Mouse (Mus musculus) CH12.LX (cell line): ENCODE results near the gene Hnrnpa3. TPM values are rescaled to one million over a fixed set of nuclear protein-coding genes. Genes with fewer than 3 reads are reported as not detected.

Experiments used
- DNase-seq: peaks from one replicate; pipeline ENCODE4 v3.0.0-alpha.2; 2013; ENCODE audit errors: extremely low read depth
- H3K27ac ChIP-seq: 2 replicates; pipeline ENCODE4 v1.5.1; 2012; ENCODE audit warnings: low read depth, mild to moderate bottlenecking, control low read depth, moderate library complexity; ENCODE audit not compliant: insufficient read depth
- H3K27me3 ChIP-seq: replicated peaks from 2 replicates; pipeline ENCODE3; 2012; ENCODE audit warnings: inconsistent platforms
- H3K36me3 ChIP-seq, 2 experiments: replicated peaks in 1 of 2; 2 replicates each; pipeline versions ENCODE3 to v1.6.1; 2012; ENCODE audit warnings: inconsistent platforms in 1 of 2, low read length in 1 of 2, mild to moderate bottlenecking in 1 of 2, mixed read lengths in 1 of 2, moderate library complexity in 1 of 2; ENCODE audit not compliant: control insufficient read depth in 1 of 2, insufficient read depth in 1 of 2
- H3K4me1 ChIP-seq, 2 experiments: 2 replicates each; pipeline ENCODE4 v1.6.1; 2012; ENCODE audit warnings: inconsistent platforms in 1 of 2, moderate library complexity in 1 of 2; ENCODE audit not compliant: insufficient read depth in 2 of 2, control insufficient read depth in 1 of 2
- H3K4me2 ChIP-seq: 2 replicates; pipeline ENCODE4 v1.6.1; 2012; ENCODE audit warnings: low read depth, mild to moderate bottlenecking, control low read depth; ENCODE audit not compliant: poor library complexity, insufficient read depth, severe bottlenecking
- H3K4me3 ChIP-seq, 3 experiments: fragments of 150-350 bp in 1 of 3; sonication (generic) in 1 of 3; replicated peaks in 1 of 3; 2 replicates each; pipeline versions ENCODE3 to v1.5.1; 2011 to 2012; ENCODE audit warnings: low read depth in 2 of 3, low read length in 2 of 3, mild to moderate bottlenecking in 2 of 3, moderate library complexity in 2 of 3, control low read depth in 1 of 3, improper control_type of control experiment in 1 of 3, inconsistent platforms in 1 of 3, mixed read lengths in 1 of 3; ENCODE audit not compliant: poor library complexity in 1 of 3
- H3K79me2 ChIP-seq: replicated peaks from 2 replicates; pipeline ENCODE4 v1.6.1; 2012; ENCODE audit warnings: mild to moderate bottlenecking, moderate library complexity; ENCODE audit not compliant: control insufficient read depth, poor library complexity, insufficient read depth, severe bottlenecking; ENCODE audit errors: extremely low read depth
- H3K9ac ChIP-seq: 2 replicates; pipeline ENCODE4 v1.6.1; 2012; ENCODE audit warnings: low read depth, mild to moderate bottlenecking, control low read depth, moderate library complexity; ENCODE audit not compliant: insufficient read depth
- H3K9me3 ChIP-seq: replicated peaks from 2 replicates; pipeline ENCODE3; 2012; ENCODE audit warnings: low read length, inconsistent platforms, mixed read lengths
- BHLHE40 ChIP-seq: IDR thresholded peaks from 2 replicates; pipeline ENCODE4 v1.6.1; 2011; ENCODE audit warnings: mild to moderate bottlenecking, low read depth, low read length, improper control_type of control experiment
- CHD1 ChIP-seq: IDR thresholded peaks from 2 replicates; pipeline ENCODE4 v1.6.1; 2012; ENCODE audit warnings: low read depth, low read length, improper control_type of control experiment, inconsistent platforms
- CHD2 ChIP-seq: IDR thresholded peaks from 2 replicates; pipeline ENCODE4 v1.6.1; 2011; ENCODE audit warnings: low read length, improper control_type of control experiment
- ELF1 ChIP-seq: IDR thresholded peaks from 2 replicates; pipeline ENCODE4 v1.6.1; 2014; ENCODE audit warnings: low read depth, mild to moderate bottlenecking, inconsistent platforms, low read length, improper control_type of control experiment
- EP300 ChIP-seq: IDR thresholded peaks from 2 replicates; pipeline ENCODE4 v1.6.1; 2011; ENCODE audit warnings: low read length, improper control_type of control experiment
- ETS1 ChIP-seq: conservative IDR thresholded peaks from 2 replicates; pipeline ENCODE4 v1.6.1; 2012; ENCODE audit warnings: low read depth, mild to moderate bottlenecking, inconsistent platforms, low read length, improper control_type of control experiment, moderate library complexity
- HCFC1 ChIP-seq: IDR thresholded peaks from 2 replicates; pipeline ENCODE4 v1.6.1; 2012; ENCODE audit warnings: low read depth, mild to moderate bottlenecking, inconsistent platforms, low read length, improper control_type of control experiment
- IRF4 ChIP-seq: IDR thresholded peaks from 2 replicates; pipeline ENCODE4 v1.6.1; 2014; ENCODE audit warnings: low read depth, mild to moderate bottlenecking, inconsistent platforms, low read length, improper control_type of control experiment
- JUN ChIP-seq: IDR thresholded peaks from 2 replicates; pipeline ENCODE4 v1.6.1; 2011; ENCODE audit warnings: low read depth, mild to moderate bottlenecking, low read length, improper control_type of control experiment, moderate library complexity; ENCODE audit not compliant: insufficient read depth
- JUND ChIP-seq: conservative IDR thresholded peaks from 2 replicates; pipeline ENCODE4 v1.6.1; 2011; ENCODE audit warnings: low read depth, low read length, improper control_type of control experiment
- MAX ChIP-seq: IDR thresholded peaks from 2 replicates; pipeline ENCODE4 v1.6.1; 2011; ENCODE audit warnings: low read length, improper control_type of control experiment
- MYC ChIP-seq: IDR thresholded peaks from 2 replicates; pipeline ENCODE4 v1.6.1; 2011; ENCODE audit warnings: low read depth, mild to moderate bottlenecking, improper control_type of control experiment, low read length
- NELFE ChIP-seq: IDR thresholded peaks from 2 replicates; pipeline ENCODE4 v1.6.1; 2011; ENCODE audit warnings: low read depth, low read length, improper control_type of control experiment
- NRF1 ChIP-seq: IDR thresholded peaks from 2 replicates; pipeline ENCODE4 v1.6.1; 2014; ENCODE audit warnings: low read depth, mild to moderate bottlenecking, inconsistent platforms, low read length, improper control_type of control experiment, moderate library complexity
- POLR2A ChIP-seq: IDR thresholded peaks from 2 replicates; pipeline ENCODE4 v1.6.1; 2011; ENCODE audit warnings: low read depth, mild to moderate bottlenecking, improper control_type of control experiment, low read length
- RAD21 ChIP-seq: IDR thresholded peaks from 2 replicates; pipeline ENCODE4 v1.6.1; 2011; ENCODE audit warnings: low read depth, mild to moderate bottlenecking, low read length, improper control_type of control experiment, moderate library complexity
- SIN3A ChIP-seq: IDR thresholded peaks from 2 replicates; pipeline ENCODE4 v1.6.1; 2012; ENCODE audit warnings: low read length, improper control_type of control experiment, inconsistent platforms
- SMC3 ChIP-seq: IDR thresholded peaks from 2 replicates; pipeline ENCODE4 v1.6.1; 2011; ENCODE audit warnings: low read depth, low read length, improper control_type of control experiment
- TBP ChIP-seq: conservative IDR thresholded peaks from 2 replicates; pipeline ENCODE4 v1.6.1; 2011; ENCODE audit warnings: low read depth, low read length, improper control_type of control experiment
- UBTF ChIP-seq: IDR thresholded peaks from 2 replicates; pipeline ENCODE4 v1.6.1; 2012; ENCODE audit warnings: low read depth, mild to moderate bottlenecking, inconsistent platforms, low read length, improper control_type of control experiment, moderate library complexity
- USF1 ChIP-seq: IDR thresholded peaks from 2 replicates; pipeline ENCODE4 v1.6.1; 2014; ENCODE audit warnings: low read depth, mild to moderate bottlenecking, inconsistent platforms, low read length, improper control_type of control experiment
- USF2 ChIP-seq: conservative IDR thresholded peaks from 2 replicates; pipeline ENCODE4 v1.6.1; 2011; ENCODE audit warnings: low read depth, low read length, improper control_type of control experiment
- ZC3H11A ChIP-seq: IDR thresholded peaks from 2 replicates; pipeline ENCODE4 v1.6.1; 2012; ENCODE audit warnings: low read depth, mild to moderate bottlenecking, inconsistent platforms, low read length, improper control_type of control experiment
- ZKSCAN1 ChIP-seq: IDR thresholded peaks from 2 replicates; pipeline ENCODE4 v1.6.1; 2012; ENCODE audit warnings: low read depth, inconsistent platforms, low read length, improper control_type of control experiment, borderline replicate concordance
- ZMIZ1 ChIP-seq: IDR thresholded peaks from 2 replicates; pipeline ENCODE4 v1.6.1; 2012; ENCODE audit warnings: low read depth, mild to moderate bottlenecking, inconsistent platforms, low read length, improper control_type of control experiment
- ZNF384 ChIP-seq: IDR thresholded peaks from 2 replicates; pipeline ENCODE4 v1.6.1; 2012; ENCODE audit warnings: low read depth, low read length, improper control_type of control experiment, inconsistent platforms
- dilution Hi-C: fragments of 300-500 bp; cut with MboI; formaldehyde crosslinking; loops from 2 replicates; pipeline ENCODE4 v1.14.3; 2020; ENCODE audit warnings: low sequenced_read_pairs; ENCODE audit not compliant: extremely low pct_unique_long_range_greater_than_20kb, extremely low pct_ligation_motif_present
- in situ Hi-C: fragments of 300-500 bp; cut with MboI; formaldehyde crosslinking; loops from 3 replicates; pipeline ENCODE4 v1.14.3; 2019; ENCODE audit warnings: low sequenced_read_pairs, low pct_ligation_motif_present, low pct_unique_long_range_greater_than_20kb, mixed read lengths
- polyA plus RNA-seq: library from polyadenylated mRNA; unstranded; fragments of >175 nt; gene quantifications from 2 replicates; pipeline ENCODE4 v1.2.1, GENCODE M21; 2012; ENCODE audit warnings: low read depth; ENCODE audit not compliant: insufficient read length
- total RNA-seq, 2 experiments: library from RNA; depleted of rRNA; stranded (reverse); fragments of 300-350 nt in 1 of 2; fragments of >200 nt in 1 of 2; gene quantifications; 2 replicates each; pipeline ENCODE4 v1.2.3; 2012 to 2014

The Hnrnpa3 gene
- total and polyA plus RNA-seq, 3 experiments: 83.1 to 373 (median 229) TPM

GRCm38 (mm10) chr2:75695676-75696350 lies 36.8 kb downstream of the Hnrnpa3 start:
- H3K4me2 ChIP-seq: no peak overlapping the region

GRCm38 (mm10) chr2:75696371-75696770 lies 37.3 kb downstream of the Hnrnpa3 start:
- H3K4me1 ChIP-seq: peaks cover 8 to 94% of the 10 kb centered on the region in 2 experiments
- peaks cover 91% of the 10 kb centered on the region for H3K79me2 ChIP-seq
- no peak overlapping the region for H3K4me3 ChIP-seq
- TF ChIP-seq MYC (no peak), IRF4 (no peak), ZKSCAN1 (no peak), CHD2 (no peak), ETS1 (no peak), USF1 (no peak), JUN (no peak), ZC3H11A (no peak), TBP (no peak), NELFE (no peak), ZNF384 (no peak), BHLHE40 (no peak), HCFC1 (no peak), EP300 (no peak), MAX (no peak), ZMIZ1 (no peak), JUND (no peak), USF2 (no peak), CHD1 (no peak), SMC3 (no peak)
- no peak overlapping the region for H3K9ac ChIP-seq
- no peak overlapping the region for H3K27ac ChIP-seq
- no peaks in the 10 kb centered on the region for H3K27me3 ChIP-seq
- in situ Hi-C loops: no loop called here
- H3K4me2 ChIP-seq: no peak overlapping the region
- peaks cover 11 to 81% of the 10 kb centered on the region in 2 experiments for H3K36me3 ChIP-seq
- DNase-seq: no peak
- no peaks in the 10 kb centered on the region for H3K9me3 ChIP-seq
- dilution Hi-C loops: no loop called here

More at GRCm38 (mm10) chr2:75695676-75696350, 36.8 kb downstream of the Hnrnpa3 start:
- peaks cover 11 to 80% of the 10 kb centered on the region in 2 experiments for H3K36me3 ChIP-seq
- H3K27me3 ChIP-seq: no peaks in the 10 kb centered on the region
- H3K4me3 ChIP-seq: no peak overlapping the region
- no peak for TF ChIP-seq BHLHE40
- no peak for TF ChIP-seq MAX
- no peak for TF ChIP-seq POLR2A
- no peak for TF ChIP-seq MYC
- TF ChIP-seq ZMIZ1: no peak
- TF ChIP-seq ZC3H11A: no peak
- TF ChIP-seq RAD21: no peak
- no peak for TF ChIP-seq CHD1
- no peak for TF ChIP-seq ELF1
- no peak for TF ChIP-seq UBTF
- no peak for TF ChIP-seq NRF1
- no peak for TF ChIP-seq SIN3A
- no peak for DNase-seq
- H3K79me2 ChIP-seq: peaks cover 89% of the 10 kb centered on the region
- peaks cover 6 to 94% of the 10 kb centered on the region in 2 experiments for H3K4me1 ChIP-seq
- no peak overlapping the region for H3K27ac ChIP-seq
- in situ Hi-C loops: no loop called here
- dilution Hi-C loops: no loop called here
- no peak overlapping the region for H3K9ac ChIP-seq
- H3K9me3 ChIP-seq: no peaks in the 10 kb centered on the region
